In genomic region chr2:23156608-23157081, GRCm38 (mm10) we compare ENCODE assay signal across 8 mouse cellular contexts. TPM values are rescaled to one million over a fixed set of nuclear protein-coding genes. Genes with fewer than 3 reads are reported as not detected.
A peak's percentile ranks its signal among the peaks of the same experiment; 100 is the strongest.
DNase-seq lines count a peak whose midpoint lies in the region; ATAC-seq lines count a peak whose summit lies in the region.

No protein-coding gene starts in this region.

- H3K36me3 ChIP-seq in kidney, embryonic 16.5 days (ENCODE audit: insufficient read depth, low read length), result peaks cover 6% of the 10 kb centered on the region; the same call in 1 of the 2 replicates
- H3K36me3 ChIP-seq in embryonic facial prominence, embryonic 11.5 days (replicated peaks; ENCODE audit: control insufficient read depth, insufficient read depth, low read depth, low read length), result no peaks in the 10 kb centered on the region
- H3K36me3 ChIP-seq in intestine, embryonic 14.5 days (ENCODE audit: control insufficient read depth, insufficient read depth, low read length), result peaks cover 6% of the 10 kb centered on the region; the same call in 1 of the 2 replicates

- ATAC-seq in kidney, embryonic 16.5 days (ENCODE audit: low FRiP score, low TSS enrichment), result peak; percentile 14
- ATAC-seq in embryonic facial prominence, embryonic 11.5 days (replicated peaks; ENCODE audit: insufficient number of reproducible peaks, low FRiP score, low TSS enrichment, low read depth), result peak; percentile 21
- ATAC-seq in intestine, embryonic 14.5 days (replicated peaks; ENCODE audit: low FRiP score, low TSS enrichment, low read depth), result peak; percentile 9; the same call in 1 of the 2 replicates
- ATAC-seq in monocyte, adult 5-6 weeks (replicated peaks; ENCODE audit: insufficient number of reproducible peaks, low FRiP score, low TSS enrichment, poor library complexity, severe bottlenecking), result peak; percentile 11; the same call in 1 of the 2 replicates

- peaks cover 20% of the 10 kb centered on the region for H3K4me1 ChIP-seq in kidney, embryonic 16.5 days (ENCODE audit: insufficient read depth, low read length)
- no peaks in the 10 kb centered on the region for H3K4me1 ChIP-seq in embryonic facial prominence, embryonic 11.5 days (ENCODE audit: control insufficient read depth, insufficient read depth, low read length)
- peaks cover 12% of the 10 kb centered on the region for H3K4me1 ChIP-seq in intestine, embryonic 14.5 days (replicated peaks; ENCODE audit: control insufficient read depth, insufficient read depth, low read length)

- H3K9ac ChIP-seq in kidney, embryonic 16.5 days (replicated peaks; ENCODE audit: low read length), result peak overlapping the region; percentile 82
- H3K9ac ChIP-seq in embryonic facial prominence, embryonic 11.5 days (replicated peaks; ENCODE audit: low read length), result peak overlapping the region; percentile 59
- peak overlapping the region; percentile 75 for H3K9ac ChIP-seq in intestine, embryonic 14.5 days (ENCODE audit: low read length)

- no peaks in the 10 kb centered on the region for H3K27me3 ChIP-seq in kidney, embryonic 16.5 days (ENCODE audit: insufficient read depth, low read length)
- H3K27me3 ChIP-seq in embryonic facial prominence, embryonic 11.5 days (ENCODE audit: control insufficient read depth, insufficient read depth, low read length), result no peaks in the 10 kb centered on the region
- H3K27me3 ChIP-seq in intestine, embryonic 14.5 days (replicated peaks; ENCODE audit: control insufficient read depth, insufficient read depth, low read length), result no peaks in the 10 kb centered on the region

- peak overlapping the region; percentile 78 for H3K4me3 ChIP-seq in kidney, embryonic 16.5 days (ENCODE audit: low read length)
- peak overlapping the region; percentile 72 for H3K4me3 ChIP-seq in embryonic facial prominence, embryonic 11.5 days (ENCODE audit: low read depth, low read length)
- H3K4me3 ChIP-seq in intestine, embryonic 14.5 days (ENCODE audit: low read depth, low read length), result peak overlapping the region; percentile 66

- no peak for DNase-seq in kidney, postnatal 10 days
- no peak for DNase-seq in embryonic facial prominence, embryonic 11.5 days (ENCODE audit: low spot score)
- no peak for DNase-seq in intestine, embryonic 14.5 days (ENCODE audit: low spot score)
- DNase-seq in cerebellum, adult 11-12 months, result no peak
- DNase-seq in kidney, postnatal 36 days, result no peak
- no peak for DNase-seq in urinary bladder, postnatal 36 days (ENCODE audit: low spot score in 2 of 2)

- no peaks in the 10 kb centered on the region for H3K9me3 ChIP-seq in kidney, embryonic 16.5 days (ENCODE audit: low read length)
- no peaks in the 10 kb centered on the region for H3K9me3 ChIP-seq in embryonic facial prominence, embryonic 11.5 days (replicated peaks; ENCODE audit: control insufficient read depth, low read length)
- no peaks in the 10 kb centered on the region for H3K9me3 ChIP-seq in intestine, embryonic 14.5 days (ENCODE audit: control insufficient read depth, low read length)

- H3K4me2 ChIP-seq in kidney, embryonic 16.5 days (replicated peaks; ENCODE audit: low read depth, low read length), result peak overlapping the region; percentile 60
- peak overlapping the region; percentile 64; the same call in 1 of the 2 replicates for H3K4me2 ChIP-seq in embryonic facial prominence, embryonic 11.5 days (ENCODE audit: low read depth, low read length)
- H3K4me2 ChIP-seq in intestine, embryonic 14.5 days (ENCODE audit: low read length), result peak overlapping the region; percentile 60

- WGBS in kidney, embryonic 16.5 days, result 0% methylated on average over 17 of the region's 17 CpGs
- WGBS in embryonic facial prominence, embryonic 11.5 days, result under 1% methylated on average over 17 of the region's 17 CpGs
- WGBS in intestine, embryonic 14.5 days, result under 1% methylated on average over 17 of the region's 17 CpGs

- peak overlapping the region; percentile 99 for H3K27ac ChIP-seq in kidney, embryonic 16.5 days (ENCODE audit: low read length)
- H3K27ac ChIP-seq in embryonic facial prominence, embryonic 11.5 days (replicated peaks; ENCODE audit: low read depth, low read length), result peak overlapping the region; percentile 94
- peak overlapping the region; percentile 98 for H3K27ac ChIP-seq in intestine, embryonic 14.5 days (ENCODE audit: low read depth)

RNA-seq across cellular contexts. Expression of gene Yme1l1, which starts 0.5 kb away (rescaled TPM):
- polyA plus RNA-seq in kidney, embryonic 16.5 days (2015; fragmentation: Nextera tagmentation; extraction: Ambion mirVana), result 64.6 and 72.5 TPM in 2 replicates
- polyA plus RNA-seq in embryonic facial prominence, embryonic 11.5 days (2014; fragmentation: Nextera tagmentation; extraction: Ambion mirVana), result 91.4 and 100 TPM in 2 replicates
- polyA plus RNA-seq in intestine, embryonic 14.5 days (2014; fragmentation: Nextera tagmentation; extraction: Ambion mirVana), result 64.9 and 72.5 TPM in 2 replicates
- total RNA-seq in monocyte, adult 5-6 weeks (2017), result 127 to 152 TPM (median 136 TPM) in 3 replicates

RNA-seq across cellular contexts. Expression of gene Mastl, which starts 0.8 kb away (rescaled TPM):
- 11.3 and 12.5 TPM in 2 replicates for polyA plus RNA-seq in kidney, embryonic 16.5 days (2015; fragmentation: Nextera tagmentation; extraction: Ambion mirVana)
- polyA plus RNA-seq in embryonic facial prominence, embryonic 11.5 days (2014; fragmentation: Nextera tagmentation; extraction: Ambion mirVana), result 13.4 and 15.3 TPM in 2 replicates
- polyA plus RNA-seq in intestine, embryonic 14.5 days (2014; fragmentation: Nextera tagmentation; extraction: Ambion mirVana), result 10.0 and 10.2 TPM in 2 replicates
- 0.19 to 0.85 TPM (median 0.57 TPM) in 3 replicates for total RNA-seq in monocyte, adult 5-6 weeks (2017)

RNA-seq across cellular contexts. Expression of gene 4931423N10Rik, which starts 50.6 kb away (rescaled TPM):
- polyA plus RNA-seq in kidney, embryonic 16.5 days (2015; fragmentation: Nextera tagmentation; extraction: Ambion mirVana), result not detected in 2 replicates
- polyA plus RNA-seq in embryonic facial prominence, embryonic 11.5 days (2014; fragmentation: Nextera tagmentation; extraction: Ambion mirVana), result not detected in 2 replicates
- polyA plus RNA-seq in intestine, embryonic 14.5 days (2014; fragmentation: Nextera tagmentation; extraction: Ambion mirVana), result not detected in 2 replicates
- 1.3 TPM in 1 of 3 replicates, not detected in the others for total RNA-seq in monocyte, adult 5-6 weeks (2017)
